Mouse (Mus musculus) B cell, adult 2 months (primary cell): ENCODE data around the gene Asb8.

Source experiments
- DNase-seq, 2 experiments: peaks; one replicate each; pipeline ENCODE4 v3.0.0; 2022

The Asb8 gene

GRCm38 (mm10) chr15:98154631-98155030 is 10.8 kb downstream of the Asb8 start:
- DNase-seq: no peak

- DNase-seq: no peak
Measured at GRCm38 (mm10) chr15:98154146-98154545, 11.3 kb downstream of the Asb8 start.

GRCm38 (mm10) chr15:98153625-98154024 is 11.8 kb downstream of the Asb8 start:
- peak; percentile 48 to 49 for DNase-seq

GRCm38 (mm10) chr15:98152916-98153315 is 12.5 kb downstream of the Asb8 start:
- no peak for DNase-seq

GRCm38 (mm10) chr15:98149166-98149602 is 16.2 kb downstream of the Asb8 start:
- DNase-seq: no peak

GRCm38 (mm10) chr15:98148356-98148755 is 17.1 kb downstream of the Asb8 start:
- DNase-seq: no peak

- peak; percentile 88 to 89 for DNase-seq
Measured at GRCm38 (mm10) chr15:98145559-98146181, 19.8 kb downstream of the Asb8 start.

- DNase-seq: no peak
Measured at GRCm38 (mm10) chr15:98144861-98145507, 20.4 kb downstream of the Asb8 start.

GRCm38 (mm10) chr15:98142515-98142914 is 22.9 kb downstream of the Asb8 start:
- DNase-seq: no peak

GRCm38 (mm10) chr15:98140809-98141208 is 24.6 kb downstream of the Asb8 start:
- no peak for DNase-seq

GRCm38 (mm10) chr15:98139763-98140162 is 25.7 kb downstream of the Asb8 start:
- no peak for DNase-seq

GRCm38 (mm10) chr15:98136871-98137270 is 28.6 kb downstream of the Asb8 start:
- DNase-seq: no peak

GRCm38 (mm10) chr15:98135671-98136070 is 29.8 kb downstream of the Asb8 start:
- DNase-seq: no peak

GRCm38 (mm10) chr15:98134666-98135065 is 30.8 kb downstream of the Asb8 start:
- DNase-seq: no peak

- DNase-seq: no peak
Measured at GRCm38 (mm10) chr15:98134034-98134433, 31.4 kb downstream of the Asb8 start.

GRCm38 (mm10) chr15:98133471-98133870 is 32.0 kb downstream of the Asb8 start:
- no peak for DNase-seq

- DNase-seq: no peak
Measured at GRCm38 (mm10) chr15:98131942-98132655, 33.3 kb downstream of the Asb8 start.

- no peak for DNase-seq
Measured at GRCm38 (mm10) chr15:98131451-98131850, 34.0 kb downstream of the Asb8 start.

GRCm38 (mm10) chr15:98131001-98131400 is 34.4 kb downstream of the Asb8 start:
- no peak for DNase-seq

GRCm38 (mm10) chr15:98120831-98121230 is 44.6 kb downstream of the Asb8 start:
- DNase-seq: no peak

GRCm38 (mm10) chr15:98119363-98119762 is 46.1 kb downstream of the Asb8 start:
- DNase-seq: no peak

GRCm38 (mm10) chr15:98116287-98116686 is 49.1 kb downstream of the Asb8 start:
- DNase-seq: no peak

GRCm38 (mm10) chr15:98115779-98116163 is 49.7 kb downstream of the Asb8 start:
- no peak for DNase-seq
